In genomic region chr5:24751305-24752174, GRCm38 (mm10) we compare ENCODE assay signal across 8 mouse cellular contexts. TPM values are rescaled to one million over a fixed set of nuclear protein-coding genes. Genes with fewer than 3 reads are reported as not detected.
DNase-seq lines count a peak whose midpoint lies in the region; ATAC-seq and TF ChIP-seq lines count a peak whose summit lies in the region.

No protein-coding gene starts in this region.

- H3K4me3 ChIP-seq in embryonic facial prominence, embryonic 12.5 days = peak overlapping the region; percentile 53
- peak overlapping the region; percentile 62 to 84 for H3K4me3 ChIP-seq in heart, embryonic 14.5 days (ENCODE audit: control insufficient read depth in 1 of 2, insufficient read depth in 1 of 2, low read depth in 1 of 2, low read length in 2 of 2)
- H3K4me3 ChIP-seq in kidney, embryonic 16.5 days (ENCODE audit: low read length) = peak overlapping the region; percentile 63
- H3K4me3 ChIP-seq in liver, postnatal 0 days (ENCODE audit: low read depth, low read length) = peak overlapping the region; percentile 60
- peak overlapping the region; percentile 45 for H3K4me3 ChIP-seq in neural tube, embryonic 11.5 days (ENCODE audit: low read depth, low read length)

- no peak for TF ChIP-seq EP300 in liver, postnatal 0 days (IDR thresholded peaks at IDR 0.05; ENCODE audit: low read depth)

- no peaks in the 10 kb centered on the region for H3K36me3 ChIP-seq in embryonic facial prominence, embryonic 12.5 days
- no peaks in the 10 kb centered on the region for H3K36me3 ChIP-seq in heart, embryonic 14.5 days (ENCODE audit: control insufficient read depth, insufficient read depth, low read length)
- no peaks in the 10 kb centered on the region for H3K36me3 ChIP-seq in kidney, embryonic 16.5 days (ENCODE audit: insufficient read depth, low read length)
- no peaks in the 10 kb centered on the region for H3K36me3 ChIP-seq in liver, postnatal 0 days (replicated peaks; ENCODE audit: insufficient read depth, low read length)
- H3K36me3 ChIP-seq in neural tube, embryonic 11.5 days (ENCODE audit: control insufficient read depth, insufficient read depth, low read length) = no peaks in the 10 kb centered on the region

- WGBS in embryonic facial prominence, embryonic 12.5 days = 1% methylated on average over 25 of the region's 25 CpGs
- WGBS in heart, embryonic 14.5 days = 2% methylated on average over 25 of the region's 25 CpGs
- WGBS in kidney, embryonic 16.5 days = 2% methylated on average over 24 of the region's 25 CpGs
- WGBS in liver, postnatal 0 days (ENCODE audit: insufficient replicate concordance) = 3% methylated on average over 25 of the region's 25 CpGs
- 2% methylated on average over 25 of the region's 25 CpGs for WGBS in neural tube, embryonic 11.5 days

- ATAC-seq in embryonic facial prominence, embryonic 12.5 days (ENCODE audit: insufficient number of reproducible peaks, insufficient read depth, low FRiP score, low TSS enrichment) = peak; percentile 74
- ATAC-seq in heart, embryonic 14.5 days (ENCODE audit: insufficient number of reproducible peaks, insufficient read depth, low FRiP score, low read depth) = peak; percentile 51
- peak; percentile 74 for ATAC-seq in kidney, embryonic 16.5 days (ENCODE audit: low FRiP score, low TSS enrichment)
- ATAC-seq in liver, postnatal 0 days = peak; percentile 62
- peak; percentile 35; the same call in 1 of the 2 replicates for ATAC-seq in neural tube, embryonic 11.5 days (ENCODE audit: insufficient read depth, low FRiP score, low TSS enrichment)

- no peaks in the 10 kb centered on the region for H3K27me3 ChIP-seq in embryonic facial prominence, embryonic 12.5 days
- H3K27me3 ChIP-seq in heart, embryonic 14.5 days (ENCODE audit: control insufficient read depth, insufficient read depth, low read length) = no peaks in the 10 kb centered on the region
- no peaks in the 10 kb centered on the region for H3K27me3 ChIP-seq in kidney, embryonic 16.5 days (ENCODE audit: insufficient read depth, low read length)
- H3K27me3 ChIP-seq in liver, postnatal 0 days (ENCODE audit: insufficient read depth, low read length) = no peaks in the 10 kb centered on the region
- H3K27me3 ChIP-seq in neural tube, embryonic 11.5 days (ENCODE audit: control insufficient read depth, insufficient read depth, low read length) = no peaks in the 10 kb centered on the region

- H3K9ac ChIP-seq in embryonic facial prominence, embryonic 12.5 days = peak overlapping the region; percentile 74
- peak overlapping the region; percentile 90 for H3K9ac ChIP-seq in heart, embryonic 14.5 days (ENCODE audit: low read length)
- H3K9ac ChIP-seq in kidney, embryonic 16.5 days (replicated peaks; ENCODE audit: low read length) = peak overlapping the region; percentile 89
- peak overlapping the region; percentile 70 for H3K9ac ChIP-seq in liver, postnatal 0 days (replicated peaks)
- peak overlapping the region; percentile 76 for H3K9ac ChIP-seq in neural tube, embryonic 11.5 days (ENCODE audit: low read length)

- peak overlapping the region; percentile 84 for H3K4me2 ChIP-seq in embryonic facial prominence, embryonic 12.5 days (replicated peaks)
- peak overlapping the region; percentile 91 for H3K4me2 ChIP-seq in heart, embryonic 14.5 days (ENCODE audit: low read length)
- peak overlapping the region; percentile 67 for H3K4me2 ChIP-seq in kidney, embryonic 16.5 days (replicated peaks; ENCODE audit: low read depth, low read length)
- peak overlapping the region; percentile 98 for H3K4me2 ChIP-seq in liver, postnatal 0 days (ENCODE audit: low read depth, low read length)
- peak overlapping the region; percentile 91 for H3K4me2 ChIP-seq in neural tube, embryonic 11.5 days (ENCODE audit: low read depth)

- DNase-seq in CD4-positive, CD25-positive, alpha-beta regulatory T cell, adult 2 months (ENCODE audit: low read depth, low spot score) = peak; percentile 87
- DNase-seq in adrenal gland, adult (ENCODE audit: inconsistent age in 2 of 2, low spot score in 1 of 2) = peak; percentile 67 to 87
- DNase-seq in liver, postnatal 0 days = peak; percentile 56
- DNase-seq in neural tube, embryonic 11.5 days (ENCODE audit: low spot score) = peak; percentile 57
- DNase-seq in thymus, postnatal 14 days = peak; percentile 79

- no peaks in the 10 kb centered on the region for H3K9me3 ChIP-seq in embryonic facial prominence, embryonic 12.5 days
- H3K9me3 ChIP-seq in heart, embryonic 14.5 days (ENCODE audit: control insufficient read depth, low read length) = no peaks in the 10 kb centered on the region
- no peaks in the 10 kb centered on the region for H3K9me3 ChIP-seq in kidney, embryonic 16.5 days (ENCODE audit: low read length)
- no peaks in the 10 kb centered on the region for H3K9me3 ChIP-seq in liver, postnatal 0 days (ENCODE audit: low read length)
- H3K9me3 ChIP-seq in neural tube, embryonic 11.5 days (ENCODE audit: control insufficient read depth, low read length) = no peaks in the 10 kb centered on the region

- peak overlapping the region; percentile 89 for H3K27ac ChIP-seq in embryonic facial prominence, embryonic 12.5 days
- H3K27ac ChIP-seq in heart, embryonic 14.5 days (replicated peaks in 1 of 2; ENCODE audit: control insufficient read depth in 1 of 2, insufficient read depth in 1 of 2, low read depth in 2 of 2, low read length in 2 of 2) = peak overlapping the region; percentile 96 to 97
- peak overlapping the region; percentile 97 for H3K27ac ChIP-seq in kidney, embryonic 16.5 days (ENCODE audit: low read length)
- peak overlapping the region; percentile 85 for H3K27ac ChIP-seq in liver, postnatal 0 days (ENCODE audit: low read depth)
- H3K27ac ChIP-seq in neural tube, embryonic 11.5 days (ENCODE audit: low read depth, low read length) = no peak overlapping the region

- H3K4me1 ChIP-seq in embryonic facial prominence, embryonic 12.5 days = peaks cover 45% of the 10 kb centered on the region
- H3K4me1 ChIP-seq in heart, embryonic 14.5 days (ENCODE audit: control insufficient read depth in 2 of 2, insufficient read depth in 2 of 2, low read length in 2 of 2) = peaks cover 17 to 24% of the 10 kb centered on the region in 2 experiments
- peaks cover 59% of the 10 kb centered on the region for H3K4me1 ChIP-seq in kidney, embryonic 16.5 days (ENCODE audit: insufficient read depth, low read length)
- peaks cover 14% of the 10 kb centered on the region for H3K4me1 ChIP-seq in liver, postnatal 0 days (ENCODE audit: insufficient read depth)
- peaks cover 12% of the 10 kb centered on the region for H3K4me1 ChIP-seq in neural tube, embryonic 11.5 days (ENCODE audit: control insufficient read depth, insufficient read depth, low read length)

- no peak for TF ChIP-seq CTCF in liver, postnatal 0 days (IDR thresholded peaks at IDR 0.05; ENCODE audit: low read depth)

RNA-seq across cellular contexts. Expression of gene Crygn, which starts 6.3 kb away (rescaled TPM):
- 6.5 and 18.4 TPM in 2 replicates for polyA plus RNA-seq in embryonic facial prominence, embryonic 12.5 days (2016; fragmentation: Nextera tagmentation; extraction: Ambion mirVana)
- polyA plus RNA-seq in heart, embryonic 14.5 days (2014; fragmentation: Nextera tagmentation; extraction: Ambion mirVana) = 1.5 TPM in 1 of 2 replicates, not detected in the other
- 1.5 and 3.9 TPM in 2 replicates for polyA plus RNA-seq in kidney, embryonic 16.5 days (2015; fragmentation: Nextera tagmentation; extraction: Ambion mirVana)
- polyA plus RNA-seq in liver, postnatal 0 days (2015; fragmentation: Nextera tagmentation; extraction: Ambion mirVana) = 1.4 and 1.6 TPM in 2 replicates
- polyA plus RNA-seq in neural tube, embryonic 11.5 days (2014; fragmentation: Nextera tagmentation; extraction: Ambion mirVana) = not detected in 2 replicates

RNA-seq across cellular contexts. Expression of gene Wdr86, which starts 21.0 kb away (rescaled TPM):
- 69.7 and 78.3 TPM in 2 replicates for polyA plus RNA-seq in embryonic facial prominence, embryonic 12.5 days (2016; fragmentation: Nextera tagmentation; extraction: Ambion mirVana)
- 7.7 and 9.6 TPM in 2 replicates for polyA plus RNA-seq in heart, embryonic 14.5 days (2014; fragmentation: Nextera tagmentation; extraction: Ambion mirVana)
- 35.4 and 35.9 TPM in 2 replicates for polyA plus RNA-seq in kidney, embryonic 16.5 days (2015; fragmentation: Nextera tagmentation; extraction: Ambion mirVana)
- 1.4 and 1.6 TPM in 2 replicates for polyA plus RNA-seq in liver, postnatal 0 days (2015; fragmentation: Nextera tagmentation; extraction: Ambion mirVana)
- polyA plus RNA-seq in neural tube, embryonic 11.5 days (2014; fragmentation: Nextera tagmentation; extraction: Ambion mirVana) = 14.2 and 16.9 TPM in 2 replicates
